Mouse (Mus musculus) heart, embryonic 10.5 days (tissue): ENCODE data around the gene Vgf. TPM values are rescaled to one million over a fixed set of nuclear protein-coding genes. Genes with fewer than 3 reads are reported as not detected.
A peak's percentile ranks its signal among the peaks of the same experiment; 100 is the strongest.

ENCODE experiments used
- DNase-seq: peaks from one replicate; pipeline ENCODE4 v3.0.0-alpha.2; 2017; ENCODE audit warnings: low spot score
- H3K27ac ChIP-seq: fragments of 300-500 bp; sonication (generic); 2 replicates; pipeline ENCODE4 v1.5.1; 2016; ENCODE audit warnings: mild to moderate bottlenecking
- H3K27me3 ChIP-seq: fragments of 300-500 bp; sonication (generic); 2 replicates; pipeline ENCODE4 v1.6.1; 2016; ENCODE audit warnings: mild to moderate bottlenecking; ENCODE audit not compliant: poor library complexity, insufficient read depth, severe bottlenecking
- H3K36me3 ChIP-seq: fragments of 300-500 bp; sonication (generic); 2 replicates; pipeline ENCODE4 v1.6.1; 2016; ENCODE audit warnings: mild to moderate bottlenecking, moderate library complexity
- H3K4me1 ChIP-seq: fragments of 300-500 bp; sonication (generic); 2 replicates; pipeline ENCODE4 v1.6.1; 2016; ENCODE audit warnings: mild to moderate bottlenecking
- H3K4me3 ChIP-seq: fragments of 300-500 bp; sonication (generic); 2 replicates; pipeline ENCODE4 v1.5.1; 2016; ENCODE audit warnings: mild to moderate bottlenecking, moderate library complexity
- H3K9me3 ChIP-seq: fragments of 300-500 bp; sonication (generic); 2 replicates; pipeline ENCODE4 v1.6.1; 2016; ENCODE audit warnings: mild to moderate bottlenecking, moderate library complexity
- WGBS: fragments of 180-500 bp; shearing (Covaris S2); methylation state at CpG from one replicate; pipeline ENCODE4 v1.1.7; 2016; 5-methylcytosine and 5-hydroxymethylcytosine counted together
- microRNA counts: library from miRNA; unstranded; fragments of <30 nt; microRNA quantifications from one replicate; lab custom pipeline; 2017
- microRNA-seq: library from miRNA; unstranded; fragments of <30 nt; microRNA quantifications from one replicate; pipeline ENCODE4, GENCODE M21; 2017
- polyA plus RNA-seq: library from polyadenylated mRNA; unstranded; fragments of >200 nt; fragmentation: Nextera tagmentation; extraction: Ambion mirVana; gene quantifications from 2 replicates; pipeline ENCODE4 v1.2.1, GENCODE M21; 2016

Gene Vgf
- polyA plus RNA-seq, 1 experiment from 2014 or later, result not detected

DNA sequence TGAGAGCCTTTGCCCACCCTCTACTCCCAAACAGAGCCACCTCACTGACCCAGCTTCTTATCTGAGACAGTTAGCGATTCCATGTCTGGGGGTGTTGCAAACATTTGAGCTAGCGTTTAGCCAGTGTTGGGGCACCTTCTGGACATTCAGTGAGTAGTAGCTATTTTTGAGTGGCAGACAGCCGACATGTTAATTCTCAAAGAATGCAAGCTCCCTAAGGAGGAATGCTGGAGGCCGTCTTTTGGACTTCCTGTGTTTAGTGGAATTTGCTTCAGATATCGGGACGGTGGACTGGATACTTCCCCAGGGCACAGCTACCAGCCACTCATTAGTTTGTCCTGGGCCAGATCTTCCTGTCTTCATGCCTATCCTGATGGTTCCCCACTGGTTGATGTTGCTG is 52.4 kb downstream of the Vgf start:
- WGBS, result 13% methylated on average over 6 of the region's 6 CpGs
- no peak for DNase-seq
- Histone ChIP-seq H3K36me3 (no peaks in the 10 kb centered on the region), H3K27ac (peak overlapping the region; percentile 92), H3K9me3 (no peaks in the 10 kb centered on the region), H3K27me3 (no peaks in the 10 kb centered on the region), H3K4me1 (peaks cover 70% of the 10 kb centered on the region), H3K4me3 (no peak overlapping the region)

DNA sequence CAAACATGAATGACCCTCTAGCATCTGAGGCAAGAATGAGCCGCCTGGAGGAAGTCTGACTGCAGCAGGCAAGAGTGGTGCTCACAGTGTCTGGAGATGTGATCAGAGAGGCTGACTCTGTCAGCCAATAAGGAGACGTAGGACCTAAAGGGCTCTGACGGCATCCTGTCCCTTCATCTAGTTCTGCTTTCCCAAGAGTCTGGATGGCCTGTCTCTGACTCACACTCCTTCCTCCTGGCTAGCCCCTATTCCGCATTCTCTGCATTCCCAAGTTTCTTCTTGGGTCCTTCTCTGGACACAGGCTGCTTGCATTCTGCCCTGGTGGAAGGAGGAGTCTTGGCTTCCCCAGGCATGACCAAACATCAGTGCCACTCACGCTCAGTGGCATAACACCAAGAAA is 53.7 kb downstream of the Vgf start:
- Histone ChIP-seq H3K9me3 (no peaks in the 10 kb centered on the region), H3K36me3 (no peaks in the 10 kb centered on the region), H3K4me1 (peaks cover 59% of the 10 kb centered on the region), H3K27ac (peak overlapping the region; percentile 92), H3K4me3 (no peak overlapping the region), H3K27me3 (no peaks in the 10 kb centered on the region)
- peak; percentile 84 for DNase-seq
- WGBS, result 38% methylated on average over 5 of the region's 5 CpGs

MicroRNAs within 50 kb of the gene (microRNA counts, 519-probe panel; counts per million panel counts)
- not detected for microRNA mmu-miR-702 (lab: Ali Mortazavi, UCI)

Small RNAs within 50 kb of the gene (microRNA-seq; reads per million reads assigned to microRNA genes)
- 85.9 reads per million, percentile 50 among the genes with 10 or more reads in this experiment for gene Mir702

Other genes with a start within 250 kb of the Vgf start
- gene Col26a1, start 143.2 kb upstream of the Vgf start, polyA plus RNA-seq, result 29.8 and 50.3 TPM in 2 replicates
- gene Ift22, start 118.2 kb upstream of the Vgf start, polyA plus RNA-seq, result 42.4 and 54.5 TPM in 2 replicates
- gene Fis1, start 73.1 kb upstream of the Vgf start, polyA plus RNA-seq, result 265 and 272 TPM in 2 replicates
- 0.50 and 0.69 TPM in 2 replicates for gene Cldn15, start 59.8 kb upstream of the Vgf start, polyA plus RNA-seq
- 44.4 and 50.7 TPM in 2 replicates for gene Plod3, start 39.4 kb upstream of the Vgf start, polyA plus RNA-seq
- gene Znhit1, start 38.4 kb upstream of the Vgf start, polyA plus RNA-seq, result 92.7 and 103 TPM in 2 replicates
- gene Ap1s1, start 19.7 kb downstream of the Vgf start, polyA plus RNA-seq, result 177 and 178 TPM in 2 replicates
- 0.07 and 0.51 TPM in 2 replicates for gene Serpine1, start 45.9 kb downstream of the Vgf start, polyA plus RNA-seq
- 6.4 and 7.4 TPM in 2 replicates for gene Trim56, start 89.8 kb downstream of the Vgf start, polyA plus RNA-seq
- gene Muc3, start 122.9 kb downstream of the Vgf start, polyA plus RNA-seq, result not detected in 2 replicates
- 0.40 and 0.83 TPM in 2 replicates for gene Muc3a, start 186.0 kb downstream of the Vgf start, polyA plus RNA-seq